Mouse (Mus musculus) liver, postnatal 0 days (tissue): ENCODE data around the gene Rpl9.

Source experiments
- CTCF ChIP-seq: sonication (generic); IDR thresholded peaks from 2 replicates; pipeline ENCODE4 v1.5.1; 2016; ENCODE audit warnings: antibody characterized with exemption, low read depth
- EP300 ChIP-seq: IDR thresholded peaks from 2 replicates; pipeline ENCODE4 v1.6.1; 2016; ENCODE audit warnings: antibody characterized with exemption, low read depth, mild to moderate bottlenecking

- no peak for TF ChIP-seq EP300
- no peak for TF ChIP-seq CTCF
Measured at GRCm38 (mm10) chr5:65422803-65423202, 31.6 kb upstream of the Rpl9 start.
